Mouse (Mus musculus): ENCODE data around the gene Il1rl2. TPM values are rescaled to one million over a fixed set of nuclear protein-coding genes. Genes with fewer than 3 reads are reported as not detected.
"Not testable (repeated sequence)": the region's sequence is repeated elsewhere in the genome, so short reads cannot be mapped to it uniquely, and the experiment has no call there.

Gene Il1rl2
- polyA plus RNA-seq, 1 experiment from 2014 or later = 1.3 TPM

GRCm38 (mm10) chr1:40298053-40298452 is 26.4 kb upstream of the Il1rl2 start:
- no peak for ATAC-seq (ENCODE audit: low FRiP score)
- Histone ChIP-seq H3K4me2 (no peak overlapping the region), H3K36me3 (no peaks in the 10 kb centered on the region), H3K27me3 (no peaks in the 10 kb centered on the region), H3K9me3 (no peaks in the 10 kb centered on the region), H3K9ac (no peak overlapping the region), H3K4me3 (no peak overlapping the region), H3K27ac (no peak overlapping the region), H3K4me1 (replicated peaks) (no peaks in the 10 kb centered on the region)
- WGBS = 93% methylated on average over 2 of the region's 2 CpGs

- Histone ChIP-seq H3K9me3 (no peaks in the 10 kb centered on the region), H3K27ac (no peak overlapping the region), H3K27me3 (no peaks in the 10 kb centered on the region), H3K9ac (no peak overlapping the region), H3K36me3 (no peaks in the 10 kb centered on the region), H3K4me1 (replicated peaks) (no peaks in the 10 kb centered on the region), H3K4me3 (no peak overlapping the region), H3K4me2 (no peak overlapping the region)
- no peak for ATAC-seq (ENCODE audit: low FRiP score)
- 59% methylated on average over 7 of the region's 7 CpGs for WGBS
Observed at GRCm38 (mm10) chr1:40303179-40303866, 21.1 kb upstream of the Il1rl2 start.

- ATAC-seq (ENCODE audit: low FRiP score); H3K9me3 ChIP-seq; H3K36me3 ChIP-seq; H3K4me1 ChIP-seq (replicated peaks); H3K4me3 ChIP-seq; H3K27me3 ChIP-seq; H3K9ac ChIP-seq; H3K27ac ChIP-seq; H3K4me2 ChIP-seq: not testable (repeated sequence)
- 66% methylated on average over 4 of the region's 4 CpGs for WGBS
Observed at GRCm38 (mm10) chr1:40304321-40304720, 20.1 kb upstream of the Il1rl2 start.

DNA sequence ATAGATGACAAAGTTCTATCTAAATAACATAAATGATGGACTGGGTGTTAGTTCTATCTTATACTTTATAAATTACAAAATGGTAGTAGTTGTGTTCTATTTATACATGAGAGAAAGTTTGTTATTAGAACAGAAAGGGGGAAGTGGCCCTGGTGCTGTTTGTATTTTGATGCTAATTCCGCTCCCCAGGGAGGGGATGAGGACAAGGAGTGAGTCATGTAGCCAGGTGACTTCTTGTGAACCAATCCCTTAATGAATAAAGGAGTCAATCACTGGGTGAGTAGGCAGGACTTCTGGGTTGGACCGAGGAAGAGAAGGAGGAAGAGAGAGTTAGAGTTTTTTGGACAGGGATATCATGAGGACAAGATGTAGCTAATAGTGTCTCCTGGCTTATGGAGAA is 18.3 kb upstream of the Il1rl2 start:
- Histone ChIP-seq H3K4me2 (no peak overlapping the region), H3K4me3 (no peak overlapping the region), H3K9me3 (no peaks in the 10 kb centered on the region), H3K27me3 (no peaks in the 10 kb centered on the region), H3K27ac (no peak overlapping the region), H3K4me1 (replicated peaks) (no peaks in the 10 kb centered on the region), H3K36me3 (no peaks in the 10 kb centered on the region), H3K9ac (no peak overlapping the region)
- WGBS = 77% methylated on average over 2 of the region's 2 CpGs
- ATAC-seq (ENCODE audit: low FRiP score) = no peak

- Histone ChIP-seq H3K36me3 (no peaks in the 10 kb centered on the region), H3K9me3 (no peaks in the 10 kb centered on the region), H3K4me2 (no peak overlapping the region), H3K27me3 (no peaks in the 10 kb centered on the region), H3K9ac (no peak overlapping the region), H3K4me1 (replicated peaks) (no peaks in the 10 kb centered on the region), H3K4me3 (no peak overlapping the region), H3K27ac (no peak overlapping the region)
- ATAC-seq (ENCODE audit: low FRiP score) = no peak
- 94% methylated on average over 3 of the region's 3 CpGs for WGBS
Observed at GRCm38 (mm10) chr1:40311123-40311522, 13.3 kb upstream of the Il1rl2 start.

GRCm38 (mm10) chr1:40311625-40312024 is 12.8 kb upstream of the Il1rl2 start:
- no peaks in the 10 kb centered on the region for H3K9me3 ChIP-seq
- WGBS = 86% methylated on average over 2 of the region's 2 CpGs
- no peak for ATAC-seq (ENCODE audit: low FRiP score)

DNA sequence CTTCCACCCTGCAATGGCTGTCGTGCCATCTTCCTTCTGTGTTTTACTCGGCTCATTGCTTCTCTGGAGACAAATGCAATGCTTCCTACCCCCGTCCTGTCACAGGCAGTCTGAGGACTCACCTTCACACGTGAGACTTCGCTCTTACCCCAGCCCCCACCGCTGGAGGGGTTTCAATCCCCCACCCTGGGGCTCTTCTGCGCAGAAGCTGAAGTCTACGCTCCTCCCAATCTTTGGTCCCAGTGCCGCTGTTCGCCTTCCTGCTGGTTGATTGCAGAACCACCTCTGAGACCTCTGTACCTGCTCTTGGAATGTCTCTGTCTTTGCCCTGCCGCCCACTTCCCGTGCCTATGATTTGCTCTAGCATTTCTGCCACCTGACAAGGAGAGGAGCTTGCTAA is 10.4 kb upstream of the Il1rl2 start:
- Histone ChIP-seq H3K27ac (no peak overlapping the region), H3K9me3 (no peaks in the 10 kb centered on the region), H3K4me3 (no peak overlapping the region), H3K4me1 (replicated peaks) (no peaks in the 10 kb centered on the region), H3K36me3 (no peaks in the 10 kb centered on the region), H3K27me3 (no peaks in the 10 kb centered on the region), H3K4me2 (no peak overlapping the region), H3K9ac (no peak overlapping the region)
- WGBS = 79% methylated on average over 12 of the region's 12 CpGs
- ATAC-seq (ENCODE audit: low FRiP score) = no peak

More at GRCm38 (mm10) chr1:40311625-40312024, 12.8 kb upstream of the Il1rl2 start:
- Histone ChIP-seq H3K4me3 (no peak overlapping the region), H3K4me2 (no peak overlapping the region), H3K9ac (no peak overlapping the region), H3K4me1 (replicated peaks) (no peaks in the 10 kb centered on the region), H3K27ac (no peak overlapping the region), H3K36me3 (no peaks in the 10 kb centered on the region), H3K27me3 (no peaks in the 10 kb centered on the region)

- no peaks in the 10 kb centered on the region for H3K9me3 ChIP-seq
- no peak overlapping the region for H3K9ac ChIP-seq
- no peak overlapping the region for H3K4me2 ChIP-seq
- H3K27me3 ChIP-seq = no peaks in the 10 kb centered on the region
- no peak for ATAC-seq (ENCODE audit: low FRiP score)
- 92% methylated on average over 8 of the region's 8 CpGs for WGBS
- no peaks in the 10 kb centered on the region for H3K36me3 ChIP-seq
- no peaks in the 10 kb centered on the region for H3K4me1 ChIP-seq (replicated peaks)
- no peak overlapping the region for H3K4me3 ChIP-seq
- no peak overlapping the region for H3K27ac ChIP-seq
Observed at GRCm38 (mm10) chr1:40317657-40318056, 6.8 kb upstream of the Il1rl2 start.

DNA sequence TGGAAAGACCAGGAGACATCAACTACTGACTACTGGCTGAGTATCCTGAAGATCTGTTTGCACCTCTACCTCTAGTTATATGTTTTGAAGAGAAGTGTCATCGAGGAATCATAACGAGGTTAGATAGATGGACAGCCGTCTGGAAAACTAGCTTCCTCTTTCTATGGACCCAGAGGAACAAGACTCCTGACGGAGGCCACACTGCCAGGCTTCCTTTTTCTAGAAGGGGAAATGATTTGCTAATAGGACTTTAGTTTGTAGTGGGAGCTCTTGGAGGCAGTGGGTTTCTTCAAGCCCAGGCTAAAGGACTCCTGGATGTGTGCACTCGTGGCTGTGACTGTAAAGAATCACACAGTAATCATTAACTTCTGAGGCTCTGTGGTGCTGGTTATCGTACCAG is 2.6 kb upstream of the Il1rl2 start:
- Histone ChIP-seq H3K4me1 (replicated peaks) (peaks cover 12% of the 10 kb centered on the region), H3K27ac (no peak overlapping the region), H3K4me2 (no peak overlapping the region), H3K9ac (no peak overlapping the region), H3K36me3 (no peaks in the 10 kb centered on the region), H3K4me3 (no peak overlapping the region), H3K9me3 (no peaks in the 10 kb centered on the region), H3K27me3 (peaks cover 31% of the 10 kb centered on the region)
- WGBS = 85% methylated on average over 6 of the region's 6 CpGs
- no peak for ATAC-seq (ENCODE audit: low FRiP score)

- WGBS = 85% methylated on average over 3 of the region's 3 CpGs
Observed at GRCm38 (mm10) chr1:40322543-40322942, 1.9 kb upstream of the Il1rl2 start.

GRCm38 (mm10) chr1:40324955-40325702 is 719 bp downstream of the Il1rl2 start:
- H3K27ac ChIP-seq = no peak overlapping the region
- H3K4me2 ChIP-seq = peak overlapping the region; percentile 65
- H3K9me3 ChIP-seq = no peaks in the 10 kb centered on the region
- no peaks in the 10 kb centered on the region for H3K36me3 ChIP-seq
- peak overlapping the region; percentile 39 for H3K4me3 ChIP-seq
- H3K27me3 ChIP-seq = peaks cover 40% of the 10 kb centered on the region
- no peak for ATAC-seq (ENCODE audit: low FRiP score)
- peaks cover 12% of the 10 kb centered on the region for H3K4me1 ChIP-seq (replicated peaks)
- H3K9ac ChIP-seq = peak overlapping the region; percentile 59
- WGBS = 9% methylated on average over 22 of the region's 22 CpGs

More at GRCm38 (mm10) chr1:40322543-40322942, 1.9 kb upstream of the Il1rl2 start:
- H3K27me3 ChIP-seq = peaks cover 37% of the 10 kb centered on the region
- H3K27ac ChIP-seq = no peak overlapping the region
- no peaks in the 10 kb centered on the region for H3K36me3 ChIP-seq
- H3K4me3 ChIP-seq = no peak overlapping the region
- H3K9me3 ChIP-seq = no peaks in the 10 kb centered on the region
- no peak overlapping the region for H3K4me2 ChIP-seq
- H3K9ac ChIP-seq = no peak overlapping the region
- no peak for ATAC-seq (ENCODE audit: low FRiP score)
- peaks cover 12% of the 10 kb centered on the region for H3K4me1 ChIP-seq (replicated peaks)

GRCm38 (mm10) chr1:40325711-40326327 is 1.4 kb downstream of the Il1rl2 start:
- peak overlapping the region; percentile 39 for H3K4me3 ChIP-seq
- H3K9ac ChIP-seq = peak overlapping the region; percentile 59
- peaks cover 12% of the 10 kb centered on the region for H3K4me1 ChIP-seq (replicated peaks)
- H3K36me3 ChIP-seq = no peaks in the 10 kb centered on the region
- WGBS = 2% methylated on average over 29 of the region's 29 CpGs
- peaks cover 40% of the 10 kb centered on the region for H3K27me3 ChIP-seq
- no peak overlapping the region for H3K27ac ChIP-seq
- ATAC-seq (ENCODE audit: low FRiP score) = no peak; the same call in 1 of the 2 replicates
- H3K9me3 ChIP-seq = no peaks in the 10 kb centered on the region
- H3K4me2 ChIP-seq = peak overlapping the region; percentile 65
